Mouse (Mus musculus): ENCODE results near the gene Gbf1. TPM values are rescaled to one million over a fixed set of nuclear protein-coding genes. Genes with fewer than 3 reads are reported as not detected.

The Gbf1 gene
- polyA plus RNA-seq, 1 experiment from 2014 or later = 71.1 TPM

DNA sequence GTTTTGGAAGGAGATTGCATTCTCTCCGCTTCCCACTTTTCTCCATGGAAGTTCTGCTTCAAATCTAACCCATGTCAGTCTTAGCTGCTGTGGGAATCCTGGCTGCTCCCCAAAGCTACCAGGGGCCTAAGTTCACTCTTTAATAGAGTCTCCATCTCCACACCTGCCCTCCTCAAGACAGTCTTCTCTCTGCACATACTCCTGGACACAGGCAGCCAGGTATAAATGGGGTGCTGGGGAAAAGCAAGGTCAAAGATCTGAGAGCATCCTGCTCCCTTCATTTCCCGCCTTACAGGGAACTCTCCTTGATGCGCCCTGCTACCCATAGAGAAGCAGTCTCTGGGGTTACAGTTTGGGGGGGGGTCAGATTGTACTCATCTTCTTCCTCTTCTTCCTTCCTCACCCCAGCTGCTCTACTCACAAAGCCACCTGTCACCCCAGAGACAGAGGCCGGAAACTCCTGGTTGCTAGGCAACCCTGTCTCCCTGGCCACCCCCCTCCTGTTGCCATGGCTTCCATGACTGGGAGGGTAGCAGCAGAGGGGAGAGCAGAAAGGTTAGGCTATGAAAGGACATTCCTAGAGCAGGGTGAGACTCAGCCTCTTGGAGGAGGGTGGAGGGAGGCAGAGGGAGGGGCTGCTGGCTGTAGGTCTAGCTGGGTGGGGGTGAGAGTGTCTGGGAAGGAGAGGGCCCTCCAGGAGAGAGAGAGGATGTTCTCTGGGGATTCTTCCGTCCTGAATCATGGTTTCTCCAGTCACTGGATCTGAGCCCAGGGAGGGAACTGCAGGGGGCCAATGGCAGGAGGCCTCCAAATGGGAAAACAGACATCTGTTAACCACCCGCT lies 169.0 kb downstream of the Gbf1 start:
- Histone ChIP-seq H3K27ac (replicated peaks) (peak overlapping the region; percentile 69), H3K4me1 (replicated peaks) (peaks cover 90% of the 10 kb centered on the region), H3K9ac (peak overlapping the region; percentile 30; the same call in 1 of the 2 replicates), H3K9me3 (no peaks in the 10 kb centered on the region), H3K27me3 (peaks cover 15% of the 10 kb centered on the region; the same call in 1 of the 2 replicates), H3K4me3 (no peak overlapping the region), H3K36me3 (no peaks in the 10 kb centered on the region), H3K4me2 (peak overlapping the region; percentile 43)
- WGBS = 13% methylated on average over 6 of the region's 6 CpGs
- ATAC-seq (ENCODE audit: low FRiP score, low read depth) = peak; percentile 19; the same call in 1 of the 2 replicates

DNA sequence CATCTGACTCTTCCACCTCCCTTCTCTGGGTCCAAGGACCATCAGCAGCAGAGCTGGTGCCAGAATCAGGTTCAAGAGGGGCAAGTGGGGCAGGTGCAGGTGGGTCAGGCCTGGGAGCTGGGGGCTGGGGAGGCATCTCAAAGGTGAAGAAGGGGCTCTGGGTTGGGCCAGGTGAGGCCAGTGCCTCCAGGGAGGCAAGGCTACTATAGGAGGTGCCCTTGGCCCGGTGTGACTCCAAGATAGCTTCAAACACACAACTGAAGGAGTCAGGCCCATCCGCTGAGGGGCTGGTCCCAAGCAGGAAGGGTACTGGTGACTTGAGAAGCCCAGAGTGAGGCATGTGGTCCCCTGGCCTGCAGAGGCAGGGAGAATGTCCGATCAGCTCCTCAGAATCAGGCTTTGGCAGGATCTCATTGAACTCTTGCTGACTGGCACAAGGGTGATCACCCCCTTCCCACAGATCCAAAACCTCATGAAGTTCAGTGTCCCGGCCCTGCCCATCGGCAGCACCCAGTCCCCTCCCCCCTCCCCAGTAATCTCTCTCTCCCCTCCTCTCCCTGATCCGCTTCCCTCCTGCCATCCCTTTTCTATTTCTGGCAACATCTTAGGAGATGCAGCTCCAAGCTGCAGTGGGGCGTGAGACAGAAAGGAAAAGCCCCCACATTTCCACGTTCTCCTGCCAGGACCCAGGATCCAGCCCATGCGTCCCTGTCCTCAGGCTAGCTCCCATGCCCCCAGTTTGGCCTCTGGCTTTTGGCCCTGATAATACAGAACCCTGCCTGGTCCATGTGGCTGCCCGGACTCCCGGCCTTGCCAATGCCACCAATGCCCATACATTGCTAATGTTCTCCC lies 170.1 kb downstream of the Gbf1 start:
- Histone ChIP-seq H3K9me3 (no peaks in the 10 kb centered on the region), H3K4me1 (replicated peaks) (peaks cover 87% of the 10 kb centered on the region), H3K9ac (peak overlapping the region; percentile 30), H3K4me2 (peak overlapping the region; percentile 43; the same call in 1 of the 2 replicates), H3K36me3 (no peaks in the 10 kb centered on the region), H3K27me3 (0 out of 2 replicates have a peak, but pooled peaks cover 9% of the 10 kb centered on the region), H3K27ac (replicated peaks) (peak overlapping the region; percentile 69), H3K4me3 (no peak overlapping the region)
- 51% methylated on average over 11 of the region's 11 CpGs for WGBS
- no peak for ATAC-seq (ENCODE audit: low FRiP score, low read depth)

DNA sequence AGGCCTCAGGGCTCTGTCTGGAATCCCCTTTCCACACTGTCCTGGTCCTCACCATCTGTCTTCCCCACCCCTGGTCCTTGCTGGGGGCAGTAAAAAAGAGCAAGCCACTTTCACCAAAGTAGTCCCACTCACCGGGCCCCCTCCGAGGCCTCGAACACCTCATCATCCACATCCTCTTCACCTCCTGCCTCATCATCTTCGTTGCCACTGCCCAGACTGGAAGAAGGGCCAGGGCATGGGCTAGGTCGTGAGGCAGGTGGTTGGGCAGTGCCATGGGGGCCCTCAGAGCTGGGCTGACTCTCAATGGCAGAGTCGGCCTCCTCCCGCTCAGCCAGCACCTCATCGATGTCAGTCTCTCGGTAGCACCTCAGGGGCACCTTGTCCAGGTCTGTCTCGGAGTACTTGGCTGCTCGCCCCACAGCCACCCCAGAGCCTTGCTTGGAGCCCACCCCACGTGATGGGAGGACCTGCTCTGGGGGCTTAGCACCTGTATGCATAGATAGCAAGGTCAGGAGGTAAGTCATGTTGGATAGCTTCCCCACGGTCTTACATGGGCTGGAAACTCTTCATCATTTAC lies 170.8 kb downstream of the Gbf1 start:
- peaks cover 87% of the 10 kb centered on the region for H3K4me1 ChIP-seq (replicated peaks)
- H3K4me2 ChIP-seq = 0 out of 2 replicates have a peak overlapping the region, but pooled peaks have one; percentile 43
- no peaks in the 10 kb centered on the region for H3K9me3 ChIP-seq
- WGBS = 82% methylated on average over 13 of the region's 13 CpGs
- no peak for ATAC-seq (ENCODE audit: low FRiP score, low read depth)
- H3K27me3 ChIP-seq = 0 out of 2 replicates have a peak, but pooled peaks cover 9% of the 10 kb centered on the region
- H3K36me3 ChIP-seq = no peaks in the 10 kb centered on the region
- H3K4me3 ChIP-seq = no peak overlapping the region
- no peak overlapping the region for H3K9ac ChIP-seq
- no peak overlapping the region for H3K27ac ChIP-seq (replicated peaks)

DNA sequence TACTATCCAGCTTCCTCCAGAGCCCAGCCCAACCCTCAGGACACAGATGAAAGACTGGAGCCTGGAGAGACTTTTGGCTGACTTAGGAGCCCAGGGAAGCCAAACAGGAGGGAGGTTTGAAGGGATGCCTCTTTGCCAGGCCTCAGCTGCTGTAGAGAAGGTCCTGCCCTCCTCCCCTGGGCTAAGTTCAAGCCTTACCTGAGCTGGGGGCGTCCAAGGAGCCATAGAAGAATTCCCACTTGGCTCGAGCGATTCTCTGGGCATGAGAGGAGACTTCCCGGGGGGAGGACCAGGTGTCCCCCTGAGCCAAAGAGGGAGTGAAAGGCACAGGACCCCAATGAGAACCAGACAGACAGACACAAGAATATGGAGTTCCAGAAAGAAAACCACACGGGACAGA lies 171.4 kb downstream of the Gbf1 start:
- Histone ChIP-seq H3K4me2 (0 out of 2 replicates have a peak overlapping the region, but pooled peaks have one; percentile 97), H3K9me3 (no peaks in the 10 kb centered on the region), H3K4me3 (no peak overlapping the region), H3K9ac (0 out of 2 replicates have a peak overlapping the region, but pooled peaks have one; percentile 2), H3K27me3 (0 out of 2 replicates have a peak, but pooled peaks cover 9% of the 10 kb centered on the region), H3K4me1 (replicated peaks) (peaks cover 81% of the 10 kb centered on the region), H3K27ac (replicated peaks) (no peak overlapping the region), H3K36me3 (no peaks in the 10 kb centered on the region)
- 77% methylated on average over 5 of the region's 5 CpGs for WGBS
- no peak for ATAC-seq (ENCODE audit: low FRiP score, low read depth)

DNA sequence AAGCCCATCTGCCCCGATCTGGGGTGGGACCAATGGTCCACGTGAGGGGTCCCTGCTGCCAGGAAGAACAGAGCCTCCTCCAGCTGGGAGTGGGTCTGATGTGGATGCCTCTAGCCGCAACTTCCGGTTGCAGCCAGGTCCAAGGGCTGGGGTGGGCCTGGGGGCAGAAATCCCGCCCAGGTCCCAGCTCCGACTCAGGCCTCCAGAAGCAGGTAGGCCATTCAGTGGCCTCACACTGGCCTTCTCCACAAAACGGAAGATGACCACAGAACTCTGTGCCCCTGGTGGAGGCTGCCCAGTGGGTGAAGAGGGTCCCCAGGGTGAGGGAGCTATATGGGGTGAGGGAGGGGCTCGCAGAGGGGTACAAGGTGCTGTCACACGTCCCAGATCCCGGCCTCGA lies 172.1 kb downstream of the Gbf1 start:
- Histone ChIP-seq H3K27ac (replicated peaks) (no peak overlapping the region), H3K9ac (0 out of 2 replicates have a peak overlapping the region, but pooled peaks have one; percentile 16), H3K27me3 (0 out of 2 replicates have a peak, but pooled peaks cover 9% of the 10 kb centered on the region), H3K4me2 (peak overlapping the region; percentile 97), H3K4me1 (replicated peaks) (peaks cover 80% of the 10 kb centered on the region), H3K36me3 (no peaks in the 10 kb centered on the region), H3K9me3 (no peaks in the 10 kb centered on the region), H3K4me3 (no peak overlapping the region; the same call in 1 of the 2 replicates)
- ATAC-seq (ENCODE audit: low FRiP score, low read depth) = no peak
- 76% methylated on average over 11 of the region's 11 CpGs for WGBS

DNA sequence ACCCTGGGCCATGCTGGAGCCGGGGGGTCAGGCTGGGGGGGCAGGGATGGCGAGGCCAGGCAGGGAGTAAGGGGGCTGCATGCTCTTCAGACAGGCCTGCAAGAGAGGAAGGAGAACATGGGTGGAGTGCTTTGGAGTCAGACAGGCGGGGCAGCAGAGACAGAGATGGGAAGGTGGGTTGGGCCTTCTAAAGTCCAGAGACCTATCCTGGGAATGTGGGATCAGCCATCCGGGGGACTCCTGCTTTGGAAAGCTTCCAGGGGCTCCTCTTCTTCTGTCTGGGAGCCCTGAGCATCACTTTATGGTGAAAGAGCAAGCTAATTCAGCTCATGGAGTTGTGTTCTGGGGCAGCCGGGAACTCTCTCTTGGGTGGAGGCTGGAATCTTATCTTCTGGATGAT lies 172.6 kb downstream of the Gbf1 start:
- H3K9ac ChIP-seq = peak overlapping the region; percentile 16; the same call in 1 of the 2 replicates
- peaks cover 80% of the 10 kb centered on the region for H3K4me1 ChIP-seq (replicated peaks)
- ATAC-seq (ENCODE audit: low FRiP score, low read depth) = no peak
- 0 out of 2 replicates have a peak, but pooled peaks cover 6% of the 10 kb centered on the region for H3K27me3 ChIP-seq
- peak overlapping the region; percentile 97 for H3K4me2 ChIP-seq
- H3K4me3 ChIP-seq = peak overlapping the region; percentile 57
- no peaks in the 10 kb centered on the region for H3K36me3 ChIP-seq
- H3K27ac ChIP-seq (replicated peaks) = no peak overlapping the region
- WGBS = 75% methylated on average over 5 of the region's 5 CpGs
- no peaks in the 10 kb centered on the region for H3K9me3 ChIP-seq

DNA sequence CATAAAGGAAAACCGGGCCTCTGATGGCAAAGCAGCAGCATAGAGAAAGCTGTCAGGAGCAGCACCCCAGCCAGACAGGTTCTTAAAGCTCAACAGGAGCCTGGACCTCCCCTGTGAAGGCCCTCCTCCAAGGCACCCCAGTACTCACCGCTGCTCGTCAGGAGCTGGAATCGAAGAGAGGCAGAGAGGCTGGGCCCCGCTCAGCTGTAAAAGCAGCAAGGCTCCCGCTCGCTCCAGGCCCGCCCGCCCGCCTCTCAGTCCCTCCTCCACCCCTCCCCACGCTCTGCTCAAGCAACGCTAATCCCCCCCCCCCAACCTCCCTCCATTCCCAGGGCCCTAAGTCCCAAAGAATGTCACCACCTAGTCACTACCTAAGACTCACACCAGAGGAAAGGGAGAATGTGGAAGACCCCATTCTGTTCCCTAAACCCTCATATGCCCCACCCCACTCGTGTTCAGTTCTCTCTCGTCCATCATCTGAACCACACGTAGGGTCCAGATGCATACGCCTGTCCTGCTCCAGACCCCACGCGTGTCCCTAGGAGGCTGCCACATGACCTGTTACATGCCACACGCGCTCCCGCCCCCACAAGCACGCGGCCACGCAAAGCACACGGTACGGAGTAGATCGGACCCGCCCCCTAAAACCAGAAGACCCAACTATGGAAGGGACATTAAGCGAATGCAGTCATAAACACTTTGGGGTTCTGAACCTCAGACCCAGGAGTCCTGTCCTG lies 173.9 kb downstream of the Gbf1 start:
- 2% methylated on average over 24 of the region's 29 CpGs for WGBS
- Histone ChIP-seq H3K27me3 (0 out of 2 replicates have a peak, but pooled peaks cover 2% of the 10 kb centered on the region), H3K4me3 (peak overlapping the region; percentile 57), H3K9me3 (no peaks in the 10 kb centered on the region), H3K9ac (peak overlapping the region; percentile 67), H3K27ac (replicated peaks) (peak overlapping the region; percentile 97), H3K36me3 (peaks cover 6% of the 10 kb centered on the region), H3K4me2 (peak overlapping the region; percentile 97), H3K4me1 (replicated peaks) (peaks cover 75% of the 10 kb centered on the region)
- peak; percentile 1; the same call in 1 of the 2 replicates for ATAC-seq (ENCODE audit: low FRiP score, low read depth)

DNA sequence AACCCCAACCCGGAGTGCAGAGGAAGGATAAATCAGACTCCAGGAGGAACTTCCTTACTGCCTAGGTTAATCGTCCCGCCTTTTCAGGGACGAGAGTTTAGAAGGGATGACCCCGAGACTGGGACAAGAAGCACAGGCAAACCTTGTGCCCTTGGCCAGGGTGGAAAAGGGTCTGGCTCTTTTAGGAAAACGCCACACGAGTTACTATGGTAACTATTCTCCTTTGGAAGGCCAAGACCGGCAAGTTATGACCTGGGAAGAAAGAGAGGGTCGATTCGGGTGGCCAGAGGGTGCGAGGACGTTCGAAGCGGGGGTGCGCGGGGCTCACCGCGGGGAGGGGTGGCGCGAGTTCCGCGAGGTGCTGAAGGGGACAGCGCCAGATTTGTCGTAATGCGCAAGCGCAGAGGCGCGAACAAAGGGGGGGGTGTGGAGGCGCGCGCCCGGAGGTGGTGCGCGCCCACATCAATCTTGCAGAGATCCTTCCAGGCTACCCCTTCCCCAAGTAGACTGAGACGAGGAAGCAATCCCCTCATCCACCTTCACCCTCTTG lies 174.5 kb downstream of the Gbf1 start, which contains the start of gene Psd:
TSS of gene Psd (minus strand) at position 401 of the 550 bp plus-strand sequence.
- peak within 1 kb of the TSS; percentile 67 for H3K9ac ChIP-seq
- H3K9me3 ChIP-seq = no peaks in the 10 kb centered on the region
- peaks cover 68% of the 10 kb centered on the region for H3K4me1 ChIP-seq (replicated peaks)
- peak within 1 kb of the TSS; percentile 97 for H3K4me2 ChIP-seq
- WGBS = under 1% methylated on average over 35 of the region's 35 CpGs
- peaks cover 11% of the 10 kb centered on the region for H3K36me3 ChIP-seq
- 0 out of 2 replicates have a peak, but pooled peaks cover 2% of the 10 kb centered on the region for H3K27me3 ChIP-seq
- ATAC-seq (ENCODE audit: low FRiP score, low read depth) = no peak
- H3K4me3 ChIP-seq = peak within 1 kb of the TSS; percentile 57
- H3K27ac ChIP-seq (replicated peaks) = peak within 1 kb of the TSS; percentile 97

DNA sequence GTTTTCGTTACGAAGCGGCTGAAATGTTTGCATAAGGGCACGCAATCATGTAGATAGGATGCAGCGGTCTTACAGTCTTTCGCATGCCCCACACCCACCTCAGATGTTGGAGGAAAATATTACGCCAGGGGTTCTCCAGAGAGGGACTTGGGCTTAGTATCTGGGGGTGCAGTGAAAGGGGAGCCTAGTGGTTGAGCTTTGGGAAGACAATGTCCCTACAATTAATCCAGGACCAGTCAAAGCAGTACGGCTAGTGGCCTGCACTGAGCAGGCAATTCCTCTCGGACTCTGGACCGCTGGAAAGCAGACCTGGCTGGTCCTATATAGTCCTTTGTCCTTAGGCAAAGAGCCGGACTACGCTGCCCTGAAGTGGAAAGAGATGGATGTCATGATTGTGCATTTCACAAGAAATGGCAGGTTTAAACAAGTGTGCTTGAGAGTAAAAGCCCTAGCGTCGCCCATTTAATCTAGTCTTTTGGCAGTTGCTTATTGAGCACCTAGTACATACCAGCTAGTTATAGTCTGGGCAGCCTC lies 175.3 kb downstream of the Gbf1 start:
- peaks cover 60% of the 10 kb centered on the region for H3K4me1 ChIP-seq (replicated peaks)
- ATAC-seq (ENCODE audit: low FRiP score, low read depth) = no peak
- H3K27ac ChIP-seq (replicated peaks) = peak overlapping the region; percentile 97
- no peaks in the 10 kb centered on the region for H3K9me3 ChIP-seq
- peak overlapping the region; percentile 97 for H3K4me2 ChIP-seq
- 0 out of 2 replicates have a peak, but pooled peaks cover 2% of the 10 kb centered on the region for H3K27me3 ChIP-seq
- H3K9ac ChIP-seq = peak overlapping the region; percentile 67
- whole genome bisulfite sequencing = 26% methylated on average over 14 of the region's 14 CpGs
- peak overlapping the region; percentile 57 for H3K4me3 ChIP-seq
- peaks cover 15% of the 10 kb centered on the region for H3K36me3 ChIP-seq
